Mouse (Mus musculus): ENCODE measurements around the gene Catsperd.

The Catsperd gene

GRCm38 (mm10) chr17:56667591-56667990 lies 39.6 kb downstream of the Catsperd start:
- no peak for DNase-seq

- peak; percentile 96 for DNase-seq
These were observed 40.6 kb downstream of the Catsperd start for GRCm38 (mm10) chr17:56668384-56669144.

- DNase-seq = no peak
These were observed 41.8 kb downstream of the Catsperd start for GRCm38 (mm10) chr17:56669766-56670165.

- peak; percentile 99 for DNase-seq
These were observed 45.2 kb downstream of the Catsperd start, which contains the start of gene Ranbp3 for GRCm38 (mm10) chr17:56672941-56673646. Ranbp3 (plus strand) TSS chr17:56673294.

- no peak for DNase-seq
These were observed 45.9 kb downstream of the Catsperd start for GRCm38 (mm10) chr17:56673647-56674416.

- DNase-seq = no peak
These were observed 53.8 kb downstream of the Catsperd start for GRCm38 (mm10) chr17:56681791-56682190.

- DNase-seq = no peak
These were observed 54.9 kb downstream of the Catsperd start for GRCm38 (mm10) chr17:56682880-56683279.

- peak; percentile 41 for DNase-seq
These were observed 55.7 kb downstream of the Catsperd start for GRCm38 (mm10) chr17:56683546-56684140.

- DNase-seq = no peak
These were observed 56.7 kb downstream of the Catsperd start for GRCm38 (mm10) chr17:56684649-56685048.

GRCm38 (mm10) chr17:56686801-56687200 lies 58.9 kb downstream of the Catsperd start:
- DNase-seq = no peak

GRCm38 (mm10) chr17:56688045-56688444 lies 60.1 kb downstream of the Catsperd start:
- no peak for DNase-seq

GRCm38 (mm10) chr17:56688689-56689088 lies 60.7 kb downstream of the Catsperd start:
- no peak for DNase-seq

GRCm38 (mm10) chr17:56693395-56693794 lies 65.5 kb downstream of the Catsperd start:
- no peak for DNase-seq

- DNase-seq = no peak
These were observed 65.9 kb downstream of the Catsperd start for GRCm38 (mm10) chr17:56693851-56694310.

- DNase-seq = no peak
These were observed 72.5 kb downstream of the Catsperd start for GRCm38 (mm10) chr17:56700451-56700850.

GRCm38 (mm10) chr17:56703038-56703437 lies 75.1 kb downstream of the Catsperd start:
- DNase-seq = no peak

GRCm38 (mm10) chr17:56706515-56706914 lies 78.6 kb downstream of the Catsperd start:
- no peak for DNase-seq

- no peak for DNase-seq
These were observed 80.7 kb downstream of the Catsperd start for GRCm38 (mm10) chr17:56708692-56709091.

- no peak for DNase-seq
These were observed 81.8 kb downstream of the Catsperd start for GRCm38 (mm10) chr17:56709708-56710107.

All from thymus, postnatal 4 days (tissue).